Mouse (Mus musculus): ENCODE data around the gene Trp53bp2. TPM values are rescaled to one million over a fixed set of nuclear protein-coding genes. Genes with fewer than 3 reads are reported as not detected.

Gene Trp53bp2
- total and polyA plus RNA-seq, 3 experiments = 7.6 to 20.5 (median 16.7) TPM

GRCm38 (mm10) chr1:182429826-182430225 is 20.9 kb downstream of the Trp53bp2 start:
- Histone ChIP-seq H3K4me1 (ENCODE audit: insufficient read depth, low read depth, low read length) (peaks cover 11% of the 10 kb centered on the region; the same call in 1 of the 2 replicates), H3K9me3 (replicated peaks) (no peaks in the 10 kb centered on the region), H3K36me3 (replicated peaks) (peaks cover 53% of the 10 kb centered on the region), H3K27me3 (ENCODE audit: insufficient read depth, low read length) (no peaks in the 10 kb centered on the region), H3K4me3 (ENCODE audit: low read depth, low read length) (no peak overlapping the region)
- DNase-seq (ENCODE audit: low spot score) (no peak), ATAC-seq (ENCODE audit: extremely low read depth, insufficient number of reproducible peaks, low FRiP score, poor library complexity, severe bottlenecking) (no peak)
- no peak for TF ChIP-seq POLR2AphosphoS5 (IDR thresholded peaks at IDR 0.05; ENCODE audit: insufficient replicate concordance, low read depth, low read length)
- TF ChIP-seq CTCF (IDR thresholded peaks at IDR 0.05; ENCODE audit: low read depth, low read length) = no peak
- no peak for TF ChIP-seq GATA1 (IDR thresholded peaks at IDR 0.05; ENCODE audit: borderline replicate concordance, low read length)
- no peak for TF ChIP-seq GATA2 (IDR thresholded peaks at IDR 0.05; ENCODE audit: borderline replicate concordance, low read depth, low read length)
- TF ChIP-seq TAL1 (conservative IDR thresholded peaks at IDR 0.05; ENCODE audit: low read depth, low read length) = no peak

GRCm38 (mm10) chr1:182430676-182431075 is 21.7 kb downstream of the Trp53bp2 start:
- Histone ChIP-seq H3K9me3 (replicated peaks) (no peaks in the 10 kb centered on the region), H3K4me1 (ENCODE audit: insufficient read depth, low read depth, low read length) (peaks cover 10% of the 10 kb centered on the region; the same call in 1 of the 2 replicates), H3K36me3 (replicated peaks) (peaks cover 54% of the 10 kb centered on the region), H3K27me3 (ENCODE audit: insufficient read depth, low read length) (no peaks in the 10 kb centered on the region), H3K4me3 (ENCODE audit: low read depth, low read length) (no peak overlapping the region)
- TF ChIP-seq GATA2 (IDR thresholded peaks at IDR 0.05; ENCODE audit: borderline replicate concordance, low read depth, low read length) (no peak), CTCF (IDR thresholded peaks at IDR 0.05; ENCODE audit: low read depth, low read length) (no peak), POLR2AphosphoS5 (IDR thresholded peaks at IDR 0.05; ENCODE audit: insufficient replicate concordance, low read depth, low read length) (no peak), GATA1 (IDR thresholded peaks at IDR 0.05; ENCODE audit: borderline replicate concordance, low read length) (no peak), TAL1 (conservative IDR thresholded peaks at IDR 0.05; ENCODE audit: low read depth, low read length) (no peak)
- DNase-seq (ENCODE audit: low spot score) = no peak
- ATAC-seq (ENCODE audit: extremely low read depth, insufficient number of reproducible peaks, low FRiP score, poor library complexity, severe bottlenecking) = no peak

GRCm38 (mm10) chr1:182432059-182432458 is 23.1 kb downstream of the Trp53bp2 start:
- no peaks in the 10 kb centered on the region for H3K9me3 ChIP-seq (replicated peaks)
- H3K4me1 ChIP-seq (ENCODE audit: insufficient read depth, low read depth, low read length) = 0 out of 2 replicates have a peak, but pooled peaks cover 5% of the 10 kb centered on the region
- TF ChIP-seq GATA2 (IDR thresholded peaks at IDR 0.05; ENCODE audit: borderline replicate concordance, low read depth, low read length) = no peak
- TF ChIP-seq GATA1 (IDR thresholded peaks at IDR 0.05; ENCODE audit: borderline replicate concordance, low read length) = no peak
- TF ChIP-seq POLR2AphosphoS5 (IDR thresholded peaks at IDR 0.05; ENCODE audit: insufficient replicate concordance, low read depth, low read length) = no peak
- TF ChIP-seq TAL1 (conservative IDR thresholded peaks at IDR 0.05; ENCODE audit: low read depth, low read length) = no peak
- no peak for TF ChIP-seq CTCF (IDR thresholded peaks at IDR 0.05; ENCODE audit: low read depth, low read length)
- ATAC-seq (ENCODE audit: extremely low read depth, insufficient number of reproducible peaks, low FRiP score, poor library complexity, severe bottlenecking) = no peak
- no peaks in the 10 kb centered on the region for H3K27me3 ChIP-seq (ENCODE audit: insufficient read depth, low read length)
- no peak for DNase-seq (ENCODE audit: low spot score)
- H3K4me3 ChIP-seq (ENCODE audit: low read depth, low read length) = no peak overlapping the region
- peaks cover 58% of the 10 kb centered on the region for H3K36me3 ChIP-seq (replicated peaks)

GRCm38 (mm10) chr1:182436746-182437145 is 27.8 kb downstream of the Trp53bp2 start:
- DNase-seq (ENCODE audit: low spot score) = no peak
- Histone ChIP-seq H3K9me3 (replicated peaks) (no peaks in the 10 kb centered on the region), H3K4me1 (ENCODE audit: insufficient read depth, low read depth, low read length) (0 out of 2 replicates have a peak, but pooled peaks cover 5% of the 10 kb centered on the region), H3K27me3 (ENCODE audit: insufficient read depth, low read length) (no peaks in the 10 kb centered on the region), H3K36me3 (replicated peaks) (peaks cover 65% of the 10 kb centered on the region), H3K4me3 (ENCODE audit: low read depth, low read length) (no peak overlapping the region)
- TF ChIP-seq GATA1 (IDR thresholded peaks at IDR 0.05; ENCODE audit: borderline replicate concordance, low read length) (no peak), GATA2 (IDR thresholded peaks at IDR 0.05; ENCODE audit: borderline replicate concordance, low read depth, low read length) (no peak), TAL1 (conservative IDR thresholded peaks at IDR 0.05; ENCODE audit: low read depth, low read length) (no peak), POLR2AphosphoS5 (IDR thresholded peaks at IDR 0.05; ENCODE audit: insufficient replicate concordance, low read depth, low read length) (no peak), CTCF (IDR thresholded peaks at IDR 0.05; ENCODE audit: low read depth, low read length) (no peak)
- no peak for ATAC-seq (ENCODE audit: extremely low read depth, insufficient number of reproducible peaks, low FRiP score, poor library complexity, severe bottlenecking)

GRCm38 (mm10) chr1:182439546-182440222 is 30.7 kb downstream of the Trp53bp2 start:
- Histone ChIP-seq H3K4me3 (ENCODE audit: low read depth, low read length) (no peak overlapping the region), H3K27me3 (ENCODE audit: insufficient read depth, low read length) (no peaks in the 10 kb centered on the region), H3K4me1 (ENCODE audit: insufficient read depth, low read depth, low read length) (no peaks in the 10 kb centered on the region), H3K36me3 (replicated peaks) (peaks cover 73% of the 10 kb centered on the region), H3K9me3 (replicated peaks) (no peaks in the 10 kb centered on the region)
- no peak for TF ChIP-seq POLR2AphosphoS5 (IDR thresholded peaks at IDR 0.05; ENCODE audit: insufficient replicate concordance, low read depth, low read length)
- TF ChIP-seq GATA1 (IDR thresholded peaks at IDR 0.05; ENCODE audit: borderline replicate concordance, low read length) = no peak
- no peak for TF ChIP-seq TAL1 (conservative IDR thresholded peaks at IDR 0.05; ENCODE audit: low read depth, low read length)
- no peak for TF ChIP-seq CTCF (IDR thresholded peaks at IDR 0.05; ENCODE audit: low read depth, low read length)
- no peak for TF ChIP-seq GATA2 (IDR thresholded peaks at IDR 0.05; ENCODE audit: borderline replicate concordance, low read depth, low read length)
- no peak for ATAC-seq (ENCODE audit: extremely low read depth, insufficient number of reproducible peaks, low FRiP score, poor library complexity, severe bottlenecking)
- DNase-seq (ENCODE audit: low spot score) = no peak

- Histone ChIP-seq H3K36me3 (replicated peaks) (peaks cover 82% of the 10 kb centered on the region), H3K9me3 (replicated peaks) (no peaks in the 10 kb centered on the region), H3K27me3 (ENCODE audit: insufficient read depth, low read length) (no peaks in the 10 kb centered on the region), H3K4me3 (ENCODE audit: low read depth, low read length) (no peak overlapping the region), H3K4me1 (ENCODE audit: insufficient read depth, low read depth, low read length) (no peaks in the 10 kb centered on the region)
- TF ChIP-seq TAL1 (conservative IDR thresholded peaks at IDR 0.05; ENCODE audit: low read depth, low read length) (no peak), GATA1 (IDR thresholded peaks at IDR 0.05; ENCODE audit: borderline replicate concordance, low read length) (no peak), CTCF (IDR thresholded peaks at IDR 0.05; ENCODE audit: low read depth, low read length) (no peak)
- DNase-seq (ENCODE audit: low spot score) = no peak
- no peak for ATAC-seq (ENCODE audit: extremely low read depth, insufficient number of reproducible peaks, low FRiP score, poor library complexity, severe bottlenecking)
Measured at GRCm38 (mm10) chr1:182441791-182442473, 33.0 kb downstream of the Trp53bp2 start.

All from G1E (cell line).